Mouse (Mus musculus): ENCODE results near the gene Palld.

- TF ChIP-seq POLR2A (IDR thresholded peaks at IDR 0.05; ENCODE audit: low read depth, low read length): no peak
- TF ChIP-seq CTCF (IDR thresholded peaks at IDR 0.05; ENCODE audit: extremely low read depth, insufficient read depth, insufficient read length, insufficient replicate concordance): no peak
Measured at GRCm38 (mm10) chr8:61639596-61639995, 262.9 kb downstream of the Palld start.

All from spleen, adult 2 months (tissue).